ENCODE assay signal across 8 mouse cellular contexts in the genomic region with DNA sequence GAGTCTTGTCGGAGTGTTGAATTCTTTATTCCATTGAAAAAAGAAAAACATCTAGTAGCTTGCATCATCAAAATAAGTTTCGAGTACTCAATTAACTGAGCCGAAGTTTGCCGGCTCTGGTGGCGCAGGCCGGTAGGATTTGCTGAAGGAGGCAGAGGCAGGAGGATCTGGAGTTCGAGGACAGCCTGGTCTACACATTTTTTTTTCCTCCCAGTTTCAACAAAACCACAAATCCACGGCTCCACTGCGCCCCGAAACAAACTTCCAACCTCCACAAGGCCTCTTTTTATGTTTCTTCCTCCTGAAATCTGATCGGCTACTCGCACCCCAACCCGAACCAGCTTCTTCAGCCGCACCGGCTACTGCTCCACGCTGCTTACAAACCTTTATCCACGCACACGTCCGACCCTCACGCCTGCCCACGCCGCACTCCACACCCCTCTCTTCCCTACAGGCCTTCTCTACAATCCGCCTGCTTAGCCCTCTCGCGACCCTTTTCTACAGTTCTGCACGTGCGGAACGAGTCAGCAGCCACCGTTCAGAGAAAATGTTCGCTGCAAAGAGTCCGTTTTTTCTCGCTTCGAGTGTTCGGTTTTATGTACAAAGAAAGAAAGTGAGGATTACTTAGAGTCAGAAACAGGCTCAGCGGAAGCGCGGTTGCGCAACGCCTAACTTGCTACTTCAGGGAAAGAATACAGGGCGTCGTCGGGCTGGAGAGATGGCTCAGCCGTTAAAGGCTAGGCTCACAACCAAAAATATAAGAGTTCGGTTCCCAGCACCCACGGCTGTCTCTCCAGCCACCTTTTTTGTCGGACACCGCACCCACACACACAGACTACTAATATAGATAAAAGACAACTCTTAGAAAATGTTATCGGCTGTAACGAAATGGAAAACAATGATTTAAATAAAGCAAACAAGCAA. TPM values are rescaled to one million over a fixed set of nuclear protein-coding genes. Genes with fewer than 3 reads are reported as not detected.
DNase-seq lines count a peak whose midpoint lies in the region; ATAC-seq lines count a peak whose summit lies in the region.

No protein-coding gene starts in this region.

- H3K27me3 ChIP-seq in hindbrain, embryonic 10.5 days (ENCODE audit: insufficient read depth, poor library complexity, severe bottlenecking), result no peaks in the 10 kb centered on the region
- no peaks in the 10 kb centered on the region for H3K27me3 ChIP-seq in lung, embryonic 16.5 days (ENCODE audit: control insufficient read depth, insufficient read depth, low read depth, low read length)

- H3K4me1 ChIP-seq in hindbrain, embryonic 10.5 days (replicated peaks), result peaks cover 20% of the 10 kb centered on the region
- peaks cover 21% of the 10 kb centered on the region for H3K4me1 ChIP-seq in lung, embryonic 16.5 days (replicated peaks; ENCODE audit: control insufficient read depth, insufficient read depth, low read length)

- peak overlapping the region; percentile 93 for H3K27ac ChIP-seq in hindbrain, embryonic 10.5 days
- peak overlapping the region; percentile 99 for H3K27ac ChIP-seq in lung, embryonic 16.5 days (ENCODE audit: low read length)

- H3K4me3 ChIP-seq in hindbrain, embryonic 10.5 days, result peak overlapping the region; percentile 75
- H3K4me3 ChIP-seq in lung, embryonic 16.5 days (ENCODE audit: low read length), result peak overlapping the region; percentile 84

- no peaks in the 10 kb centered on the region for H3K9me3 ChIP-seq in hindbrain, embryonic 10.5 days
- no peaks in the 10 kb centered on the region for H3K9me3 ChIP-seq in lung, embryonic 16.5 days (ENCODE audit: control insufficient read depth, low read length)

- peak; percentile 90 for DNase-seq in Muller cell, postnatal 12 days (ENCODE audit: inconsistent ontology term)
- peak; percentile 86 for DNase-seq in cerebellum, adult 8-10 months
- peak; percentile 93 for DNase-seq in forelimb bud, embryonic 11.5 days (ENCODE audit: low read depth, low spot score)
- DNase-seq in hindbrain, embryonic 10.5 days (ENCODE audit: low spot score), result peak; percentile 90
- DNase-seq in layer of hippocampus, adult 9-11 months, result peak; percentile 90
- peak; percentile 91 for DNase-seq in ovary, postnatal 14 days (ENCODE audit: low spot score)
- peak; percentile 82 to 89 for DNase-seq in thymus, postnatal 10 days (ENCODE audit: low spot score in 2 of 2)

- peak overlapping the region; percentile 80 for H3K4me2 ChIP-seq in lung, embryonic 16.5 days (ENCODE audit: low read depth, low read length)

- H3K36me3 ChIP-seq in hindbrain, embryonic 10.5 days, result no peaks in the 10 kb centered on the region
- H3K36me3 ChIP-seq in lung, embryonic 16.5 days (ENCODE audit: control insufficient read depth, insufficient read depth, low read length), result no peaks in the 10 kb centered on the region

- WGBS in hindbrain, embryonic 10.5 days, result under 1% methylated on average over 49 of the region's 49 CpGs
- under 1% methylated on average over 49 of the region's 49 CpGs for WGBS in lung, embryonic 16.5 days

- H3K9ac ChIP-seq in lung, embryonic 16.5 days (ENCODE audit: low read length), result peak overlapping the region; percentile 92

- ATAC-seq in lung, embryonic 16.5 days (ENCODE audit: low read depth), result peak; percentile 65

RNA-seq across cellular contexts. Expression of a gene that starts 12.5 kb away (rescaled TPM):
- not detected in 2 replicates for polyA plus RNA-seq in hindbrain, embryonic 10.5 days (2016; fragmentation: Nextera tagmentation; extraction: Ambion mirVana)
- polyA plus RNA-seq in lung, embryonic 16.5 days (2015; fragmentation: Nextera tagmentation; extraction: Ambion mirVana), result 0.29 and 0.33 TPM in 2 replicates

RNA-seq across cellular contexts. Expression of a gene that starts 12.5 kb away (rescaled TPM):
- polyA plus RNA-seq in hindbrain, embryonic 10.5 days (2016; fragmentation: Nextera tagmentation; extraction: Ambion mirVana), result not detected in 2 replicates
- not detected in 2 replicates for polyA plus RNA-seq in lung, embryonic 16.5 days (2015; fragmentation: Nextera tagmentation; extraction: Ambion mirVana)

RNA-seq across cellular contexts. Expression of a gene that starts 48.8 kb away (rescaled TPM):
- polyA plus RNA-seq in hindbrain, embryonic 10.5 days (2016; fragmentation: Nextera tagmentation; extraction: Ambion mirVana), result not detected in 2 replicates
- 0.23 and 0.36 TPM in 2 replicates for polyA plus RNA-seq in lung, embryonic 16.5 days (2015; fragmentation: Nextera tagmentation; extraction: Ambion mirVana)

RNA-seq across cellular contexts. Expression of a gene that starts 49.6 kb away (rescaled TPM):
- polyA plus RNA-seq in hindbrain, embryonic 10.5 days (2016; fragmentation: Nextera tagmentation; extraction: Ambion mirVana), result not detected in 2 replicates
- polyA plus RNA-seq in lung, embryonic 16.5 days (2015; fragmentation: Nextera tagmentation; extraction: Ambion mirVana), result 0.25 and 0.33 TPM in 2 replicates

RNA-seq across cellular contexts. Expression of a gene that starts 52.3 kb away (rescaled TPM):
- 0.98 and 1.8 TPM in 2 replicates for polyA plus RNA-seq in hindbrain, embryonic 10.5 days (2016; fragmentation: Nextera tagmentation; extraction: Ambion mirVana)
- 0.79 and 0.87 TPM in 2 replicates for polyA plus RNA-seq in lung, embryonic 16.5 days (2015; fragmentation: Nextera tagmentation; extraction: Ambion mirVana)

Comparison
In these comparisons a context has a peak if more than half of its experiments do, and no peak if none do; other contexts are left out.
1. Peak in every context shown above with its lines: DNase-seq, ATAC-seq, H3K4me3 ChIP-seq and H3K27ac ChIP-seq.